Mouse (Mus musculus) small intestine, adult 2 months (tissue): ENCODE data around the gene Map4k4.

Experiments used
- CTCF ChIP-seq: fragments of 200-500 bp; IDR thresholded peaks from 2 replicates; pipeline ENCODE4 v1.5.1; 2012; ENCODE audit warnings: low read depth, mild to moderate bottlenecking, control low read depth, inconsistent platforms, low read length, moderate library complexity, mixed read lengths; ENCODE audit not compliant: insufficient replicate concordance, insufficient read length; ENCODE audit errors: extremely low read depth
- POLR2A ChIP-seq: fragments of 200-500 bp; IDR thresholded peaks from 2 replicates; pipeline ENCODE4 v1.6.1; 2012; ENCODE audit warnings: low read depth, mild to moderate bottlenecking, control low read depth, inconsistent platforms, low read length, moderate library complexity

DNA sequence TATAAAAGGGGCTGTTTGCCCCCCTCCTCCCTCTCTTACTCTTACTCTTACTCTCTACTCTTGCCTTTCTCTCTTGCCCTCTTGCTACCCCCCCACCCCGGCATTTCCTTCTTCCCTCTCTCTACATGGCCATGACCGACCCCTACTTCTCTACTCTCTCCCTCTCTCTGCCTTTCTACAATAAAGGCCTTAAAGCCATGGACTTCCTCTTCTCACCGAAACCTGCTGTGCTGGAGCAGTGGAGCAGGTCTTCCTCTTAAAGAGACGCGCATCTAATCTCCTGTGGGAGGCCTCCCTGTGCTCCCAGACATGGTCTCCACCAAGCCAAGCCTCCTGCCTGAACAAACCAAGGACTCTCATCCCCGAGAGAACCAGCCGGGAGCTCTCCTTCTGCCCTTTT is 154.3 kb downstream of the Map4k4 start:
- no peak for TF ChIP-seq CTCF
- no peak for TF ChIP-seq POLR2A
